Mouse (Mus musculus): ENCODE data around the gene Cyp2w1. TPM values are rescaled to one million over a fixed set of nuclear protein-coding genes. Genes with fewer than 3 reads are reported as not detected.

The Cyp2w1 gene
- total and polyA plus RNA-seq, 2 experiments from 2014 or later: not detected

GRCm38 (mm10) chr5:139379771-139380384 is 27.5 kb downstream of the Cyp2w1 start:
- no peaks in the 10 kb centered on the region for H3K4me1 ChIP-seq (ENCODE audit: insufficient read depth, low read length)
- no peaks in the 10 kb centered on the region for H3K9me3 ChIP-seq (ENCODE audit: low read length)
- DNase-seq (ENCODE audit: low spot score) (no peak), ATAC-seq (ENCODE audit: low FRiP score) (no peak)
- peak overlapping the region; percentile 62 for H3K4me3 ChIP-seq (ENCODE audit: low read depth, low read length)
- H3K27me3 ChIP-seq (ENCODE audit: insufficient read depth, low read length): no peaks in the 10 kb centered on the region
- H3K27ac ChIP-seq (ENCODE audit: low read depth, low read length): no peak overlapping the region
- 17% methylated on average over 8 of the region's 8 CpGs for WGBS
- peak overlapping the region; percentile 93 for H3K4me2 ChIP-seq (ENCODE audit: low read depth, low read length, poor library complexity, severe bottlenecking)
- H3K9ac ChIP-seq (replicated peaks; ENCODE audit: low read length, poor library complexity, severe bottlenecking): peak overlapping the region; percentile 61
- TF ChIP-seq CTCF (IDR thresholded peaks at IDR 0.05): no peak
- no peaks in the 10 kb centered on the region for H3K36me3 ChIP-seq (ENCODE audit: insufficient read depth, low read length)

DNA sequence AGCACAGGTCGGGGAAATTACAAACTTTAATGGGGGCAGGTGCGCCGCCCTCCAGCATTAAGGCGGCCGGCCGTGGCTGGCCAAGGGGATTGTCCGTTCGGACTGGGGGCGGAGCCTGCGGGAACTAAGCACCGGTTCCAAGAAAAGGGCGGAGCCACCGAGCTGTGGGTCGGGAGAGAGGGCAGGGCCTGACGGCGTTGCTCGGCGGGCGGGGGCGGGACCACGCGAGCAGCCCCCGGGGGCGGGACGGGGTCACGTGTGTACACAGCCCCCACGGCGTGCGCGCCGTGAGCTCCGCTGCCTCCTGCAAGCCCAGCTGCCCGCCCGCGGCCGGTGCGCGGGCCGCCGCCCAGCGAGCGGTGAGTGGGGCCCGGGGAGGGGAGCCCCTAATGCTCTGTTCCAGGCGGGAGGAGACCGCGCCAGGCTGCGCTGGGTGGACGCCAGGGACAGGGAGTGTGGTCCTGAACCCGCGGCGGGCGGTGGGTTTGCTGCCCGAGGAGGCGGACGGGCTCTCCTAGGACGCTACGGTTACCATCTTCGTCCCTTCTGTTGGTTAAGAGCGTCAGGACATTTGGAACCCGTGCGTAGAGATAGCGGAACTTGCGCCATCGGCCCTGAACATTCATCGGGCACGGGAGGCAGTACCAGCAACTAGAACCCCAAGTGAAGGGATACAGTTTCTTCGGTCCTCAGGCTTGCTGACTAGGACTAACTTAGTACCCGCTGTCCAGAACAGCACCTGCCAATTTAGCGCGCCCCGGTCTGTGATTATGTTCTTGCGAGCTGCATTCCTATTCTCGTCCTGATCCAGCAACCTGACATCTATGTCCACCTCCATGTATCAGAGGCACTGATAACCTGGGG is 28.2 kb downstream of the Cyp2w1 start:
- H3K9me3 ChIP-seq (ENCODE audit: low read length): no peaks in the 10 kb centered on the region
- peak overlapping the region; percentile 39; the same call in 1 of the 2 replicates for H3K27ac ChIP-seq (ENCODE audit: low read depth, low read length)
- H3K27me3 ChIP-seq (ENCODE audit: insufficient read depth, low read length): no peaks in the 10 kb centered on the region
- WGBS: 2% methylated on average over 56 of the region's 73 CpGs
- no peak for TF ChIP-seq CTCF (IDR thresholded peaks at IDR 0.05)
- peak overlapping the region; percentile 61 for H3K9ac ChIP-seq (replicated peaks; ENCODE audit: low read length, poor library complexity, severe bottlenecking)
- H3K4me2 ChIP-seq (ENCODE audit: low read depth, low read length, poor library complexity, severe bottlenecking): peak overlapping the region; percentile 93
- H3K36me3 ChIP-seq (ENCODE audit: insufficient read depth, low read length): peaks cover 3% of the 10 kb centered on the region; the same call in 1 of the 2 replicates
- peak overlapping the region; percentile 62 for H3K4me3 ChIP-seq (ENCODE audit: low read depth, low read length)
- peak; percentile 90 for DNase-seq (ENCODE audit: low spot score)
- ATAC-seq (ENCODE audit: low FRiP score): peak; percentile 72
- no peaks in the 10 kb centered on the region for H3K4me1 ChIP-seq (ENCODE audit: insufficient read depth, low read length)

- peak overlapping the region; percentile 38 for H3K27ac ChIP-seq (ENCODE audit: low read depth, low read length)
- H3K4me2 ChIP-seq (ENCODE audit: low read depth, low read length, poor library complexity, severe bottlenecking): 0 out of 2 replicates have a peak overlapping the region, but pooled peaks have one; percentile 15
- no peaks in the 10 kb centered on the region for H3K27me3 ChIP-seq (ENCODE audit: insufficient read depth, low read length)
- WGBS: 85% methylated on average over 18 of the region's 18 CpGs
- DNase-seq (ENCODE audit: low spot score): no peak
- ATAC-seq (ENCODE audit: low FRiP score): no peak
- H3K4me3 ChIP-seq (ENCODE audit: low read depth, low read length): no peak overlapping the region
- no peak for TF ChIP-seq CTCF (IDR thresholded peaks at IDR 0.05)
- H3K36me3 ChIP-seq (ENCODE audit: insufficient read depth, low read length): peaks cover 4% of the 10 kb centered on the region; the same call in 1 of the 2 replicates
- H3K9ac ChIP-seq (replicated peaks; ENCODE audit: low read length, poor library complexity, severe bottlenecking): no peak overlapping the region
- H3K4me1 ChIP-seq (ENCODE audit: insufficient read depth, low read length): no peaks in the 10 kb centered on the region
- no peaks in the 10 kb centered on the region for H3K9me3 ChIP-seq (ENCODE audit: low read length)
Observed at GRCm38 (mm10) chr5:139381586-139382513, 29.4 kb downstream of the Cyp2w1 start.

DNA sequence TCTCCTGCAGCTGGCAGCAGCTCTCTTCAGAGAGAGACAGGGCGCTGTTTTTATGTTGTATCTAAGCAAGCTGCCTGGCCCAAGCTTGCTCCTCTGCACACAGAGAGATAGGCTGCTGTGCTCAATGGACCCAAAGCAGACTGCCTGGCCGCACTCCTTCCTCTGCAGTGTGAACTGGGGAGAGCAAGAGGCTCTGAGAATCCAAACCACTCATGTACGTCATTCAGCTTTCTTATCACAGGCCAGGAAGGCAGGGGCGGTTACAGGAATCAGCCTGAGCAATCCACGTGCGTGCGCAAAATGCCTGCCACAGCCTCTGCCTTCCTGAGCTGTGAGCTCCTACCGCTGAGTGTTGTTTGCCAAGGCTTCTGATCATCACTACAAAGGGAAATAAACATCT is 30.3 kb downstream of the Cyp2w1 start:
- no peaks in the 10 kb centered on the region for H3K4me1 ChIP-seq (ENCODE audit: insufficient read depth, low read length)
- H3K27me3 ChIP-seq (ENCODE audit: insufficient read depth, low read length): no peaks in the 10 kb centered on the region
- H3K9me3 ChIP-seq (ENCODE audit: low read length): no peaks in the 10 kb centered on the region
- H3K4me2 ChIP-seq (ENCODE audit: low read depth, low read length, poor library complexity, severe bottlenecking): no peak overlapping the region
- no peak for ATAC-seq (ENCODE audit: low FRiP score)
- H3K36me3 ChIP-seq (ENCODE audit: insufficient read depth, low read length): peaks cover 4% of the 10 kb centered on the region; the same call in 1 of the 2 replicates
- DNase-seq (ENCODE audit: low spot score): peak; percentile 38
- TF ChIP-seq CTCF (IDR thresholded peaks at IDR 0.05): no peak
- WGBS: 64% methylated on average over 8 of the region's 8 CpGs
- H3K9ac ChIP-seq (replicated peaks; ENCODE audit: low read length, poor library complexity, severe bottlenecking): peak overlapping the region; percentile 8; the same call in 1 of the 2 replicates
- peak overlapping the region; percentile 38 for H3K27ac ChIP-seq (ENCODE audit: low read depth, low read length)
- no peak overlapping the region for H3K4me3 ChIP-seq (ENCODE audit: low read depth, low read length)

DNA sequence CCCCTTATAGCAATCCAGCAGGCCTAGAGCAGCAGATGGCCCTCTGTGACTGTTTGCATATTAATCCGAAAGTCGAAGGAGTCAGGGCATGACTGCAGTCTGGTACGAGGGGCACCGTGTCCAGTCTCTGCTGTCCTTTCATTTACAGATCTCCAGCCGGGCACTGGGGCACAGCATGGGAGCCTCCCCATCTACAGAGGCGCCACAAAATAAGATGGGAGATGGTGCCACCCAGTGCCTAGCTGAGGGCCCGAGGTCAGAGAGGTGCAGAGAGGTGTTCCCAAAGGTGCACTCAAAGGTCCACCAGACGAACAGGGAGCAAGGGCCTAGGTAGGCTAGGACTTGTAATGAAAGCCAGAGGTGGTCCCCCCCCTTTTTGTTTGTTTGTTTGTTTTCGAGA is 30.8 kb downstream of the Cyp2w1 start:
- Histone ChIP-seq H3K27me3 (ENCODE audit: insufficient read depth, low read length) (no peaks in the 10 kb centered on the region), H3K4me2 (ENCODE audit: low read depth, low read length, poor library complexity, severe bottlenecking) (no peak overlapping the region), H3K36me3 (ENCODE audit: insufficient read depth, low read length) (peaks cover 4% of the 10 kb centered on the region; the same call in 1 of the 2 replicates), H3K27ac (ENCODE audit: low read depth, low read length) (peak overlapping the region; percentile 38; the same call in 1 of the 2 replicates), H3K9ac (replicated peaks; ENCODE audit: low read length, poor library complexity, severe bottlenecking) (0 out of 2 replicates have a peak overlapping the region, but pooled peaks have one; percentile 8), H3K9me3 (ENCODE audit: low read length) (no peaks in the 10 kb centered on the region), H3K4me1 (ENCODE audit: insufficient read depth, low read length) (no peaks in the 10 kb centered on the region), H3K4me3 (ENCODE audit: low read depth, low read length) (no peak overlapping the region)
- ATAC-seq (ENCODE audit: low FRiP score) (no peak), DNase-seq (ENCODE audit: low spot score) (no peak)
- TF ChIP-seq CTCF (IDR thresholded peaks at IDR 0.05): no peak
- 68% methylated on average over 9 of the region's 9 CpGs for WGBS

Data from midbrain, postnatal 0 days (tissue).